Mouse (Mus musculus) E14TG2a.4 (cell line): ENCODE data around the gene Aoc1.

Experiments used
- CTCF ChIP-seq: conservative IDR thresholded peaks from 2 replicates; pipeline ENCODE4 v1.5.1; 2014; ENCODE audit warnings: low read length
- NANOG ChIP-seq: IDR thresholded peaks from 2 replicates; pipeline ENCODE4 v1.6.1; 2014; ENCODE audit warnings: borderline replicate concordance, low read length, mixed read lengths
- POU5F1 ChIP-seq: IDR thresholded peaks from 2 replicates; pipeline ENCODE4 v1.6.1; 2014; ENCODE audit warnings: low read length, borderline replicate concordance

DNA sequence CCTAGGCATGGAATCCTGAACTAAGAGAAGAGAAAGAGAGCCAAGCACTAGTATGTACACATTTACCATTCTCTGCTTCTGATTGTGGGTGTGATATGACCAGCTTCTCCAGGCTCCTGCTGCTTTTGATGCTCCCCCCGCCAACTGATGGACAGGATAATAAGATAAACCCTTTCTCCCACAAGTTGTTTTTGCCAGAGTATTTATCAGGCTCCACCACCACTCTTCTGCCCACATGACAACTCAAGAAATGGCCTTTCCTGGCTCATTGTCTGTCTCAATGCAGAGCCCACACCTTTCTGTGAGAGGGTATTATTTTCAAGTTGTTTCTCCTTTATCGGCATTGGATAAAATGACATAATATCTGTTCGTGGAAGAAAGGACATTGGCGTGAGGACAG is 39.2 kb upstream of the Aoc1 start:
- no peak for TF ChIP-seq CTCF
- TF ChIP-seq POU5F1, result no peak
- TF ChIP-seq NANOG, result no peak
